Mouse (Mus musculus): ENCODE results near the gene Dlgap1. TPM values are rescaled to one million over a fixed set of nuclear protein-coding genes. Genes with fewer than 3 reads are reported as not detected.

Gene Dlgap1
- polyA plus RNA-seq, 1 experiment from 2014 or later, result 0.22 TPM

GRCm38 (mm10) chr17:70088220-70088619 is 119.3 kb downstream of the Dlgap1 start:
- Histone ChIP-seq H3K36me3 (replicated peaks; ENCODE audit: insufficient read depth, low read length) (no peaks in the 10 kb centered on the region), H3K4me1 (ENCODE audit: insufficient read depth) (no peaks in the 10 kb centered on the region), H3K4me3 (ENCODE audit: low read depth, low read length) (no peak overlapping the region), H3K27ac (ENCODE audit: low read depth) (no peak overlapping the region), H3K9ac (replicated peaks) (no peak overlapping the region), H3K4me2 (ENCODE audit: low read depth, low read length) (no peak overlapping the region), H3K27me3 (ENCODE audit: insufficient read depth, low read length) (no peaks in the 10 kb centered on the region), H3K9me3 (ENCODE audit: low read length) (no peaks in the 10 kb centered on the region)
- ATAC-seq (no peak), DNase-seq (no peak)
- no peak for TF ChIP-seq CTCF (IDR thresholded peaks at IDR 0.05; ENCODE audit: low read depth)
- no peak for TF ChIP-seq EP300 (IDR thresholded peaks at IDR 0.05; ENCODE audit: low read depth)
- 85% methylated on average over 4 of the region's 4 CpGs for WGBS (ENCODE audit: insufficient replicate concordance)

DNA sequence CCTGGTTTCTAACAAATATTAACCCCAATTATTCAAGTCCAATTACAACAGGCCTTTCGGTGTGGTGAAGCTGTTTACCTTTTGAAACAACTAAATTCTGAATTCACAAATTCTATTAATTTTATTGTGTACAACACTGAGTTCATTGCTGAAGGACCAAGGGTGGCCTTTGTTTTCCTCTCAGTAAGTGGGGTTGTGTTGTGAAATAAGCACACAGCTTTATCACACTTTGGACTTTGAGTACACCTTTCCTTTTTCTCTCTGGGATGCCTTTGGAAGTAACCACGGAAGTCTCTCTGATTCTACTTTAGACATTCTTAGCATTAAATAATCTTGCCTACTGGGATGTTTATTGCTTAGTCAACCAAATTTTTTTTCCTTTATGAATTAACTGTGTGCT is 121.9 kb downstream of the Dlgap1 start:
- 54% methylated on average over 2 of the region's 2 CpGs for WGBS (ENCODE audit: insufficient replicate concordance)
- DNase-seq (no peak), ATAC-seq (peak; percentile 67)
- no peaks in the 10 kb centered on the region for H3K36me3 ChIP-seq (replicated peaks; ENCODE audit: insufficient read depth, low read length)
- 0 out of 2 replicates have a peak overlapping the region, but pooled peaks have one; percentile 45 for H3K27ac ChIP-seq (ENCODE audit: low read depth)
- no peaks in the 10 kb centered on the region for H3K4me1 ChIP-seq (ENCODE audit: insufficient read depth)
- H3K9ac ChIP-seq (replicated peaks), result no peak overlapping the region
- H3K4me2 ChIP-seq (ENCODE audit: low read depth, low read length), result no peak overlapping the region
- no peaks in the 10 kb centered on the region for H3K9me3 ChIP-seq (ENCODE audit: low read length)
- H3K4me3 ChIP-seq (ENCODE audit: low read depth, low read length), result no peak overlapping the region
- no peaks in the 10 kb centered on the region for H3K27me3 ChIP-seq (ENCODE audit: insufficient read depth, low read length)
- TF ChIP-seq CTCF (IDR thresholded peaks at IDR 0.05; ENCODE audit: low read depth), result no peak

DNA sequence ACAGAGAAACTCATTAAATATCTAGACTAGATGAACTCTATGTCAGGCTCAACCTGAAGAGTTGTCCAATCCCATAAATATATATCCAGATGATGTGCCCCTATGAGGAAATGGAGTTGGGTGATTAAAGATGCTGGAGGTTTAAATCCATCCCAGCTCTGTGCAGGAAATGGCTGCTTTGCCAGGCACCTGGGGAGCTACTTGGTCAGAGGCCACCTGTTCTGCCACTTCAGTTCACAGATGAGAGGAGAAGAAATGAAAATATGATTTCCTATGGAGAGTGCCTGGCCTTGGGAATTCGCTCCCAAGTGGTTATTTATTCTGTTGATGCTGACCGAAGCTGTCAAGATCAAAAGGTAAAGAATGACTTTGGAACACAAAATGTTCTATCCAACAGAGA is 160.3 kb downstream of the Dlgap1 start:
- Histone ChIP-seq H3K4me2 (ENCODE audit: low read depth, low read length) (no peak overlapping the region), H3K36me3 (replicated peaks; ENCODE audit: insufficient read depth, low read length) (no peaks in the 10 kb centered on the region), H3K27ac (ENCODE audit: low read depth) (no peak overlapping the region), H3K4me3 (ENCODE audit: low read depth, low read length) (no peak overlapping the region), H3K9ac (replicated peaks) (no peak overlapping the region), H3K4me1 (ENCODE audit: insufficient read depth) (no peaks in the 10 kb centered on the region), H3K27me3 (ENCODE audit: insufficient read depth, low read length) (no peaks in the 10 kb centered on the region), H3K9me3 (ENCODE audit: low read length) (no peaks in the 10 kb centered on the region)
- ATAC-seq (no peak), DNase-seq (no peak)
- WGBS (ENCODE audit: insufficient replicate concordance), result 72% methylated on average over 2 of the region's 2 CpGs
- no peak for TF ChIP-seq CTCF (IDR thresholded peaks at IDR 0.05; ENCODE audit: low read depth)

GRCm38 (mm10) chr17:70169831-70170230 is 201.0 kb downstream of the Dlgap1 start:
- DNase-seq (no peak), ATAC-seq (no peak)
- H3K9me3 ChIP-seq (ENCODE audit: low read length), result no peaks in the 10 kb centered on the region
- 73% methylated on average over 2 of the region's 2 CpGs for WGBS (ENCODE audit: insufficient replicate concordance)
- no peak overlapping the region for H3K4me3 ChIP-seq (ENCODE audit: low read depth, low read length)
- no peaks in the 10 kb centered on the region for H3K4me1 ChIP-seq (ENCODE audit: insufficient read depth)
- no peaks in the 10 kb centered on the region for H3K36me3 ChIP-seq (replicated peaks; ENCODE audit: insufficient read depth, low read length)
- H3K4me2 ChIP-seq (ENCODE audit: low read depth, low read length), result no peak overlapping the region
- no peak for TF ChIP-seq CTCF (IDR thresholded peaks at IDR 0.05; ENCODE audit: low read depth)
- no peak for TF ChIP-seq EP300 (IDR thresholded peaks at IDR 0.05; ENCODE audit: low read depth)
- no peaks in the 10 kb centered on the region for H3K27me3 ChIP-seq (ENCODE audit: insufficient read depth, low read length)
- H3K27ac ChIP-seq (ENCODE audit: low read depth), result no peak overlapping the region
- H3K9ac ChIP-seq (replicated peaks), result no peak overlapping the region

DNA sequence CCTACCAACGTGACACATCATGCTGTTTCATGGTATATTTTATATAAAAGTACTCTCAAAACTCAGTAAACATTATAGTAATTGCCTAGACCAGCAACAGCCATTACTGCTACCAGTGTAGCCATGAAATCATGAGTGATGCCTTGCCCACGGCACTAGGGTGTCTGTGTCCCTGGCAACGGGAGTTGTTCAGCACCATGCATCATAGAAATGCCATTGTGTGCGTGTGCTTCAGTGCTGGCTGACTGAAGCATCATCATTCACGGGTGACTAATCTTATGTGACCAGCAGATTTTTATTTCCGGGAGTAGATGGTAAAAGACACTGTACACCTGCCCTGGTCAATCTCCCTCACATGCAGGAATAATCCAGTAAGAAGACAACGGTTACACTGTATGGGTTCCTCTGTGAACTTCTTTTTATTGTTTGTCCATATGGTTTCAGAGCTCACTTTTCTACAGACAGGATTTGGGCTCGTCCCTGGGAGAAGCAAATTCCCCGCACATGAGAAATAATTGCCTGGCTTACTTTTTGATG is 203.7 kb downstream of the Dlgap1 start:
- no peak for TF ChIP-seq CTCF (IDR thresholded peaks at IDR 0.05; ENCODE audit: low read depth)
- no peak for TF ChIP-seq EP300 (IDR thresholded peaks at IDR 0.05; ENCODE audit: low read depth)
- DNase-seq, result no peak
- 74% methylated on average over 9 of the region's 9 CpGs for WGBS (ENCODE audit: insufficient replicate concordance)
- Histone ChIP-seq H3K4me3 (ENCODE audit: low read depth, low read length) (no peak overlapping the region), H3K36me3 (replicated peaks; ENCODE audit: insufficient read depth, low read length) (no peaks in the 10 kb centered on the region), H3K9me3 (ENCODE audit: low read length) (no peaks in the 10 kb centered on the region), H3K4me2 (ENCODE audit: low read depth, low read length) (no peak overlapping the region), H3K27me3 (ENCODE audit: insufficient read depth, low read length) (no peaks in the 10 kb centered on the region), H3K27ac (ENCODE audit: low read depth) (no peak overlapping the region), H3K4me1 (ENCODE audit: insufficient read depth) (no peaks in the 10 kb centered on the region), H3K9ac (replicated peaks) (no peak overlapping the region)
- no peak for ATAC-seq

DNA sequence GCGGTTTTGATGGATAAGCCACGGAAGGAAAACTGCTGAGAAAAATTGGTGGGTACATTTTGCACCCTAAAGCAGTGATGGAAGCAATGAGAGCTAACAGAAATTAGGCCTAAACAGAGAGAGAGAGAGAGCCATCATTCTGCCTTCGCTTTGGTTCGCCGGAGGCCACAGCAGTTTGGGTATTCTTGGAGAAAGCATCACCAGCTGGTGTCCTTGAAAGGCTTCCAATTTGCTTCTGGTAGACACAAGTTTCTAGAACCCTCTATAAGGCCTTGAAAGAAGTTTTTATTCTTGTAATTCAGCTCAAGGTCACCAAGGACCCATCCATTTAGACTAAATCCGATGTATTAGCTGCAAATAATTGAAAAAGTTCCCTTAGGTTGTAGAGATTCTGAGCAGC is 205.0 kb downstream of the Dlgap1 start:
- no peak overlapping the region for H3K4me2 ChIP-seq (ENCODE audit: low read depth, low read length)
- ATAC-seq (no peak), DNase-seq (no peak)
- H3K9me3 ChIP-seq (ENCODE audit: low read length), result no peaks in the 10 kb centered on the region
- TF ChIP-seq EP300 (IDR thresholded peaks at IDR 0.05; ENCODE audit: low read depth) (no peak), CTCF (IDR thresholded peaks at IDR 0.05; ENCODE audit: low read depth) (no peak)
- WGBS (ENCODE audit: insufficient replicate concordance), result 73% methylated on average over 6 of the region's 6 CpGs
- no peak overlapping the region for H3K9ac ChIP-seq (replicated peaks)
- no peaks in the 10 kb centered on the region for H3K4me1 ChIP-seq (ENCODE audit: insufficient read depth)
- H3K27me3 ChIP-seq (ENCODE audit: insufficient read depth, low read length), result no peaks in the 10 kb centered on the region
- H3K27ac ChIP-seq (ENCODE audit: low read depth), result no peak overlapping the region
- no peak overlapping the region for H3K4me3 ChIP-seq (ENCODE audit: low read depth, low read length)
- H3K36me3 ChIP-seq (replicated peaks; ENCODE audit: insufficient read depth, low read length), result no peaks in the 10 kb centered on the region

DNA sequence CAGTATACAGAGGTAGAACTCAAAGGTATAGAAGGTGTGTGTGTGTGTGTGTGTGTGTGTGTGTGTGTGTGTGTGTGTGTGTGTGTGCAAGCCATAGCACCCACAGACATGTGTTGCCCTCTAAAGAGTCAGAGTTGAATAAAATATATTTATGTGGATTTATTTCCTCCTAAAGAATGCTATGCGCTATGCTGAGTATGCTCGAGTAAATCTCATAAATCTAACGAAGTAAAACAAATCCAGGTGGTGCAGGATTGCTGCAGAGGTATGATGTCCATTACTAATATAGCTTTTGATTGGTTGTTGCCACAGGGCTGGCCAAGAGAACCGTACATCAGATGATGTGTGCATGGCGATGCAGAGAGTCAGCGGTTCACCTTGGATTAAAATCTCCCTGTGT is 222.4 kb downstream of the Dlgap1 start:
- Histone ChIP-seq H3K4me2 (ENCODE audit: low read depth, low read length) (no peak overlapping the region), H3K27ac (ENCODE audit: low read depth) (no peak overlapping the region), H3K9me3 (ENCODE audit: low read length) (no peaks in the 10 kb centered on the region; the same call in 1 of the 2 replicates), H3K27me3 (ENCODE audit: insufficient read depth, low read length) (no peaks in the 10 kb centered on the region), H3K4me3 (ENCODE audit: low read depth, low read length) (no peak overlapping the region), H3K9ac (replicated peaks) (no peak overlapping the region), H3K4me1 (ENCODE audit: insufficient read depth) (no peaks in the 10 kb centered on the region), H3K36me3 (replicated peaks; ENCODE audit: insufficient read depth, low read length) (no peaks in the 10 kb centered on the region)
- WGBS (ENCODE audit: insufficient replicate concordance), result 76% methylated on average over 6 of the region's 6 CpGs
- ATAC-seq (no peak), DNase-seq (no peak)
- no peak for TF ChIP-seq CTCF (IDR thresholded peaks at IDR 0.05; ENCODE audit: low read depth)
- TF ChIP-seq EP300 (IDR thresholded peaks at IDR 0.05; ENCODE audit: low read depth), result no peak
